Mouse (Mus musculus) ovary, postnatal 10 days (tissue): Measurements from ENCODE around the gene Snx18.

Source experiments
- DNase-seq: peaks from one replicate; pipeline ENCODE4 v3.0.0; 2022; ENCODE audit warnings: low spot score

The Snx18 gene

GRCm38 (mm10) chr13:113615971-113616671 is 2.2 kb downstream of the Snx18 start:
- DNase-seq, result no peak

- DNase-seq, result no peak
Measured at GRCm38 (mm10) chr13:113615546-113615941, 2.8 kb downstream of the Snx18 start.

GRCm38 (mm10) chr13:113614635-113615545 is 3.5 kb downstream of the Snx18 start:
- no peak for DNase-seq

- DNase-seq, result no peak
Measured at GRCm38 (mm10) chr13:113613882-113614281, 4.5 kb downstream of the Snx18 start.

- DNase-seq, result no peak
Measured at GRCm38 (mm10) chr13:113613341-113613740, 5.0 kb downstream of the Snx18 start.

GRCm38 (mm10) chr13:113612141-113612950 is 6.0 kb downstream of the Snx18 start:
- DNase-seq, result no peak

- DNase-seq, result no peak
Measured at GRCm38 (mm10) chr13:113610732-113611500, 7.4 kb downstream of the Snx18 start.

- DNase-seq, result no peak
Measured at GRCm38 (mm10) chr13:113609429-113609828, 8.9 kb downstream of the Snx18 start.

- no peak for DNase-seq
Measured at GRCm38 (mm10) chr13:113607821-113608220, 10.5 kb downstream of the Snx18 start.

GRCm38 (mm10) chr13:113607371-113607770 is 11.0 kb downstream of the Snx18 start:
- DNase-seq, result no peak

- DNase-seq, result no peak
Measured at GRCm38 (mm10) chr13:113606741-113607358, 11.5 kb downstream of the Snx18 start.

GRCm38 (mm10) chr13:113606131-113606530 is 12.2 kb downstream of the Snx18 start:
- no peak for DNase-seq

GRCm38 (mm10) chr13:113605693-113606092 is 12.7 kb downstream of the Snx18 start:
- no peak for DNase-seq

GRCm38 (mm10) chr13:113604321-113604720 is 14.0 kb downstream of the Snx18 start:
- no peak for DNase-seq

GRCm38 (mm10) chr13:113602882-113603342 is 15.5 kb downstream of the Snx18 start:
- DNase-seq, result no peak

GRCm38 (mm10) chr13:113601831-113602604 is 16.3 kb downstream of the Snx18 start:
- DNase-seq, result no peak

GRCm38 (mm10) chr13:113600531-113601463 is 17.6 kb downstream of the Snx18 start:
- no peak for DNase-seq

- DNase-seq, result no peak
Measured at GRCm38 (mm10) chr13:113599701-113600530, 18.4 kb downstream of the Snx18 start.
